ENCODE assay signal across 9 mouse cellular contexts in the genomic region with DNA sequence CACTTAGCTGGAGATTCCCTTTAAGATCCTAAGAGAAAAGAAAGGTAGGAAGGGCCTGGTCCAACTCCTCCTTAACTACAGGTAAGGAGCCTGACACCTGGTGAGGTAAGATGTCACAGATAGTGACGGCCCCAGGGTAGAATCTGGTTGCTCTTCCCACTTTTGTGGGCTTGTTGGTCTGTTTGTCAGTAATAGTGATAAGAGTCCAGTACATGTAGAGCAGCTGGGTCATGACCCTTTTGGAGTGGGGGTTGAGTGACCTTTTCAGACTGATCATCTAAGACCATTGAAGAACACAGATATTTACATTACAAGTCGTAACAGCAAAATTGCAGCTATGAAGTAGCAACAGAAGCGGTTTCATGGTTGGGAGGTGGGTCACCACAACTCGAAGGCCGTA. TPM values are rescaled to one million over a fixed set of nuclear protein-coding genes. Genes with fewer than 3 reads are reported as not detected.
A peak's percentile ranks its signal among the peaks of the same experiment; 100 is the strongest.
DNase-seq lines count a peak whose midpoint lies in the region; ATAC-seq lines count a peak whose summit lies in the region.
"Had no signal": no experiment of that assay in that cellular context is flagged by ENCODE, and none has a peak within 500 bp of the region (broad histone marks: within the 10 kb centered on the region; RNA-seq: fewer than 3 reads in every experiment).

No protein-coding gene starts in this region.

- ATAC-seq in kidney, embryonic 14.5 days (ENCODE audit: low FRiP score, low TSS enrichment): no peak
- no peak for ATAC-seq in embryonic facial prominence, embryonic 12.5 days (ENCODE audit: insufficient number of reproducible peaks, insufficient read depth, low FRiP score, low TSS enrichment)
- ATAC-seq in intestine, embryonic 14.5 days (replicated peaks; ENCODE audit: low FRiP score, low TSS enrichment, low read depth): no peak
- ATAC-seq in midbrain, embryonic 16.5 days: no peak

- H3K4me1 ChIP-seq in kidney, embryonic 14.5 days (ENCODE audit: control insufficient read depth, insufficient read depth, low read length): peaks cover 11% of the 10 kb centered on the region; the same call in 1 of the 2 replicates
- peaks cover 10% of the 10 kb centered on the region; the same call in 1 of the 2 replicates for H3K4me1 ChIP-seq in embryonic facial prominence, embryonic 12.5 days
- H3K4me1 ChIP-seq in intestine, embryonic 14.5 days (replicated peaks; ENCODE audit: control insufficient read depth, insufficient read depth, low read length): peaks cover 6% of the 10 kb centered on the region
- peaks cover 19% of the 10 kb centered on the region for H3K4me1 ChIP-seq in midbrain, embryonic 16.5 days (ENCODE audit: control insufficient read depth, insufficient read depth, low read length)

- H3K4me3 ChIP-seq in kidney, embryonic 14.5 days (ENCODE audit: low read length): peak overlapping the region; percentile 95; the same call in 1 of the 2 replicates
- peak overlapping the region; percentile 97; the same call in 1 of the 2 replicates for H3K4me3 ChIP-seq in embryonic facial prominence, embryonic 12.5 days
- H3K4me3 ChIP-seq in intestine, embryonic 14.5 days (ENCODE audit: low read depth, low read length): peak overlapping the region; percentile 78
- peak overlapping the region; percentile 88; the same call in 1 of the 2 replicates for H3K4me3 ChIP-seq in midbrain, embryonic 16.5 days (ENCODE audit: low read depth, low read length)

- WGBS in kidney, embryonic 14.5 days: 88% methylated on average over 5 of the region's 5 CpGs
- 90% methylated on average over 5 of the region's 5 CpGs for WGBS in embryonic facial prominence, embryonic 12.5 days
- 82% methylated on average over 5 of the region's 5 CpGs for WGBS in intestine, embryonic 14.5 days
- 88% methylated on average over 5 of the region's 5 CpGs for WGBS in midbrain, embryonic 16.5 days

- H3K27me3 ChIP-seq in kidney, embryonic 14.5 days (ENCODE audit: control insufficient read depth, insufficient read depth, low read length): no peaks in the 10 kb centered on the region
- H3K27me3 ChIP-seq in embryonic facial prominence, embryonic 12.5 days: no peaks in the 10 kb centered on the region
- H3K27me3 ChIP-seq in intestine, embryonic 14.5 days (replicated peaks; ENCODE audit: control insufficient read depth, insufficient read depth, low read length): no peaks in the 10 kb centered on the region
- H3K27me3 ChIP-seq in midbrain, embryonic 16.5 days (ENCODE audit: control insufficient read depth, insufficient read depth, low read depth, low read length): no peaks in the 10 kb centered on the region

- peak overlapping the region; percentile 88; the same call in 1 of the 2 replicates for H3K9ac ChIP-seq in kidney, embryonic 14.5 days (ENCODE audit: low read depth, low read length)
- H3K9ac ChIP-seq in embryonic facial prominence, embryonic 12.5 days: no peak overlapping the region
- H3K9ac ChIP-seq in intestine, embryonic 14.5 days (ENCODE audit: low read length): no peak overlapping the region
- peak overlapping the region; percentile 82 for H3K9ac ChIP-seq in midbrain, embryonic 16.5 days (ENCODE audit: low read depth, low read length)

- peaks cover 24% of the 10 kb centered on the region for H3K36me3 ChIP-seq in kidney, embryonic 14.5 days (ENCODE audit: control insufficient read depth, insufficient read depth, low read length)
- peaks cover 23% of the 10 kb centered on the region for H3K36me3 ChIP-seq in embryonic facial prominence, embryonic 12.5 days
- H3K36me3 ChIP-seq in intestine, embryonic 14.5 days (ENCODE audit: control insufficient read depth, insufficient read depth, low read length): peaks cover 31% of the 10 kb centered on the region
- peaks cover 14% of the 10 kb centered on the region for H3K36me3 ChIP-seq in midbrain, embryonic 16.5 days (ENCODE audit: control insufficient read depth, insufficient read depth, low read length)

- H3K27ac ChIP-seq in kidney, embryonic 14.5 days (ENCODE audit: low read depth, low read length): no peak overlapping the region
- H3K27ac ChIP-seq in embryonic facial prominence, embryonic 12.5 days: no peak overlapping the region
- no peak overlapping the region for H3K27ac ChIP-seq in intestine, embryonic 14.5 days (ENCODE audit: low read depth)
- no peak overlapping the region for H3K27ac ChIP-seq in midbrain, embryonic 16.5 days (ENCODE audit: low read length)

- peak overlapping the region; percentile 53 for H3K4me2 ChIP-seq in kidney, embryonic 14.5 days (replicated peaks; ENCODE audit: low read depth, low read length)
- H3K4me2 ChIP-seq in embryonic facial prominence, embryonic 12.5 days (replicated peaks): peak overlapping the region; percentile 83
- peak overlapping the region; percentile 57 for H3K4me2 ChIP-seq in intestine, embryonic 14.5 days (ENCODE audit: low read length)
- H3K4me2 ChIP-seq in midbrain, embryonic 16.5 days (ENCODE audit: low read length): peak overlapping the region; percentile 62

- H3K9me3 ChIP-seq in kidney, embryonic 14.5 days (ENCODE audit: control insufficient read depth, low read length): no peaks in the 10 kb centered on the region
- no peaks in the 10 kb centered on the region for H3K9me3 ChIP-seq in embryonic facial prominence, embryonic 12.5 days
- no peaks in the 10 kb centered on the region for H3K9me3 ChIP-seq in intestine, embryonic 14.5 days (ENCODE audit: control insufficient read depth, low read length)
- H3K9me3 ChIP-seq in midbrain, embryonic 16.5 days (replicated peaks; ENCODE audit: control insufficient read depth, low read length, poor library complexity, severe bottlenecking): no peaks in the 10 kb centered on the region

- DNase-seq in kidney, adult 9 months: no peak
- DNase-seq in intestine, embryonic 14.5 days (ENCODE audit: low spot score): peak; percentile 48
- no peak for DNase-seq in gastrocnemius, postnatal 36 days
- DNase-seq in adrenal gland, postnatal 4 days (ENCODE audit: low spot score in 2 of 2): no peak
- no peak for DNase-seq in adrenal gland, adult 2 months
- DNase-seq: cerebellum, adult 9-11 months had no signal

- intact Hi-C loops in gastrocnemius, postnatal 36 days (cut with DNase I): no loop called here

RNA-seq across cellular contexts. Expression of gene Nfrkb, which starts 1.2 kb away (rescaled TPM):
- 33.3 and 34.5 TPM in 2 replicates for polyA plus RNA-seq in kidney, embryonic 14.5 days (2014; fragmentation: Nextera tagmentation; extraction: Ambion mirVana)
- polyA plus RNA-seq in embryonic facial prominence, embryonic 12.5 days (2016; fragmentation: Nextera tagmentation; extraction: Ambion mirVana): 25.8 and 28.0 TPM in 2 replicates
- polyA plus RNA-seq in intestine, embryonic 14.5 days (2014; fragmentation: Nextera tagmentation; extraction: Ambion mirVana): 27.5 and 30.6 TPM in 2 replicates
- polyA plus RNA-seq in midbrain, embryonic 16.5 days (2015; fragmentation: Nextera tagmentation; extraction: Ambion mirVana): 26.6 and 28.6 TPM in 2 replicates
- 10 to 100 TPM in 1 of 2 experiments, 1 to 10 TPM in 1; 7.6 to 10.4 TPM for total RNA-seq in gastrocnemius, postnatal 36 days (2021)
- 10 to 100 TPM; 40.3 to 42.0 TPM for total RNA-seq in adrenal gland, postnatal 4 days (2021)
- total RNA-seq in adrenal gland, adult 2 months (2021): 10 to 100 TPM; 15.7 to 19.0 TPM
- polyA plus RNA-seq in adrenal gland, adult 2 months (2012; rRNA removed): 17.7 and 18.7 TPM in 2 replicates

Comparison
In these comparisons a context has a peak if more than half of its experiments do, and no peak if none do; other contexts are left out.
1. H3K9ac ChIP-seq: peak in kidney, embryonic 14.5 days (single experiment) and midbrain, embryonic 16.5 days (single experiment); none in embryonic facial prominence, embryonic 12.5 days (single experiment) and intestine, embryonic 14.5 days (single experiment).
2. Peak in every context shown above with its lines, with median percentiles within 50 percentile points of each other: H3K4me2 ChIP-seq and H3K4me3 ChIP-seq.